Mouse (Mus musculus) ES-E14 (cell line): ENCODE data around the gene Mcpt9.
"Not testable (repeated sequence)": the region's sequence is repeated elsewhere in the genome, so short reads cannot be mapped to it uniquely, and the experiment has no call there.

Experiments used
- CHD2 ChIP-seq: IDR thresholded peaks from 2 replicates; pipeline ENCODE4 v1.6.1; 2014; ENCODE audit warnings: mild to moderate bottlenecking, low read depth, low read length, inconsistent platforms
- ZNF384 ChIP-seq: IDR thresholded peaks from 2 replicates; pipeline ENCODE4 v1.6.1; 2012; ENCODE audit warnings: low read depth, low read length, inconsistent platforms

DNA sequence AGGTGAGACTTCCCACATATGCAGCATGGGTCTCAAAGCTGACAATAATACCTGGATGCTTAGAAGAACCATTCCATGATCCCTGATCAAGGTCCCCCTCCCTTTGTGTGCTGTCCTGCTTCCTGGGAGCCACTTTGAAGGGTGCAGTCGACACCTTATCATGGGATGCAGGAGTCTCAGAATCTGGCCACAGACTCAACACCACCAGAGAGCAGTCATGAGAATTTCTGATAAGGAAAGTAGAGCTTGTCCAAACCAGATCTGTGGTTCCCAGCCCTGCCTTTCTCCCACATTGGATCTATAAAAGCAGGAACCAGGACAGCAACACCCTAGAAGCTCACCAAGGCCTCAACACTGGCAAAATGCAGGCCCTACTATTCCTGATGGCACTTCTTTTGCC, 11.5 kb upstream of the Mcpt9 start, which contains the start of gene Mcpt2:
- not testable (repeated sequence) for TF ChIP-seq CHD2, ZNF384
